Mouse (Mus musculus): ENCODE results near the gene Psmb8. TPM values are rescaled to one million over a fixed set of nuclear protein-coding genes. Genes with fewer than 3 reads are reported as not detected.

Gene Psmb8
- 100 to 1,000 TPM in 1 of 2 experiments, 10 to 100 TPM in 1; 99.8 to 111 TPM for total RNA-seq (2023)

GRCm38 (mm10) chr17:34196941-34197894 is at the start of gene Psmb8:
Gene Psmb8, plus strand, starts transcription at chr17:34197721.

GRCm38 (mm10) chr17:34152923-34153322 is 44.6 kb upstream of the Psmb8 start, which contains the start of gene H2-DMb1:
Gene H2-DMb1, plus strand, starts transcription at chr17:34153072.

DNA sequence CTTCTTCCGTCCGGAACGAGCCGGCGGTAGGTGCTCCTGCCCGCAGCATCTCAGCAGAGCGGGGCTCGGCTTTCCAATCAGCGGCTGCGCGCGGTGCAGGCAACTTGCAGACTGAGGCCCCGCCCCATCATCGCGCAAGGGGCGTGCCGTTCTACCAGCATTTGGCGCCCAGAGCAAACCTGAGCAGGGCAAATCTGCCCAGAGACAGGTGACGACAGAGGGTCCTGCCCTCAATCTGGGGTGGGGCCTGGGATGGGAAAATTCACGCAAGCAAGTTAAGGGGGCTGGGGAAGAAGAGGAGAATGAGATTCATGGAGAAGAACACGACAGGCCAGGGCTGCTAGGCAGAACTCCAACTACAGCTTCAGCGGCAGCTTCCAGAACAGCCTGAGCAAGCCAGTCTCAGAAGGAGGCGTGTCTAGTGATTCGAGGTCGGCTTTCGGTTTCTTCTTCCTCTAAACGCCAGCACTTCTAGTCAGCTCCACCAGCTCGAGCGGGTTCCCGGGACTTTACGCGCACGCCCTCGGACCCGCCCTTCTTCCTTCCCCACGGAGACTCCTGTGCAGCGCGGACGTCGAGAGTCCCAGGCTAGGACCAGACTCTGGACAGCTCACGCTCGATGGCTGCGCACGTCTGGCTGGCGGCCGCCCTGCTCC is 10.1 kb upstream of the Psmb8 start, which contains the start of the genes Tap1 and Psmb9:
TSS of gene Tap1 (plus strand) at position 293 of the 656 bp plus-strand sequence.
TSS of gene Psmb9 (minus strand) at position 504 of the 656 bp plus-strand sequence.

GRCm38 (mm10) chr17:34203444-34203843 is 5.9 kb downstream of the Psmb8 start, which contains the start of gene Tap2:
Gene Tap2, plus strand, starts transcription at chr17:34203527.

GRCm38 (mm10) chr17:34238706-34239105 is 41.2 kb downstream of the Psmb8 start, which contains the start of gene H2-Ob:
Gene H2-Ob, plus strand, starts transcription at chr17:34238903.

Other genes with a start within 250 kb of the Psmb8 start
- 10 to 100 TPM; 10.7 to 12.0 TPM for gene B3galt4, start 246.2 kb upstream of the Psmb8 start, total RNA-seq (2023)
- gene Vps52, start 241.9 kb upstream of the Psmb8 start, total RNA-seq (2023) = 10 to 100 TPM; 51.7 to 59.1 TPM
- gene Rps18, start 241.7 kb upstream of the Psmb8 start, total RNA-seq (2023) = 100 to 1,000 TPM; 438 to 472 TPM
- 100 to 1,000 TPM; 950 to 982 TPM for gene H2-K1, start 197.4 kb upstream of the Psmb8 start, total RNA-seq (2023)
- gene Ring1, start 173.0 kb upstream of the Psmb8 start, total RNA-seq (2023) = 10 to 100 TPM; 13.7 to 14.8 TPM
- 10 to 100 TPM; 69.5 to 70.9 TPM for gene H2-Ke6, start 169.7 kb upstream of the Psmb8 start, total RNA-seq (2023)
- 10 to 100 TPM; 60.0 to 81.8 TPM for gene Slc39a7, start 166.0 kb upstream of the Psmb8 start, total RNA-seq (2023)
- 10 to 100 TPM; 57.4 to 59.4 TPM for gene Rxrb, start 165.9 kb upstream of the Psmb8 start, total RNA-seq (2023)
- 1 to 10 TPM; 4.2 to 7.9 TPM for gene Col11a2, start 158.3 kb upstream of the Psmb8 start, total RNA-seq (2023)
- gene H2-Oa, start 105.4 kb upstream of the Psmb8 start, total RNA-seq (2023) = 1 to 10 TPM; 1.5 to 1.8 TPM
- 10 to 100 TPM; 52.3 to 73.6 TPM for gene H2-DMa, start 78.2 kb upstream of the Psmb8 start, total RNA-seq (2023)
- gene Brd2, start 75.1 kb upstream of the Psmb8 start, total RNA-seq (2023) = 100 to 1,000 TPM; 173 to 194 TPM
- gene H2-DMb2, start 54.4 kb upstream of the Psmb8 start, total RNA-seq (2023) = 10 to 100 TPM; 23.5 to 25.0 TPM
- gene H2-DMb1, start 44.6 kb upstream of the Psmb8 start, total RNA-seq (2023) = 10 to 100 TPM; 34.0 to 36.4 TPM
- gene Tap1, start 10.2 kb upstream of the Psmb8 start, total RNA-seq (2023) = 10 to 100 TPM; 52.6 to 57.7 TPM
- 10 to 100 TPM; 87.2 to 92.0 TPM for gene Psmb9, start 10.0 kb upstream of the Psmb8 start, total RNA-seq (2023)
- 10 to 100 TPM; 71.9 to 84.9 TPM for gene Tap2, start 5.8 kb downstream of the Psmb8 start, total RNA-seq (2023)
- 1 to 10 TPM; 2.9 to 3.4 TPM for gene H2-Ob, start 41.2 kb downstream of the Psmb8 start, total RNA-seq (2023)
- gene H2-Ab1, start 60.0 kb downstream of the Psmb8 start, total RNA-seq (2023) = 10 to 100 TPM; 45.1 to 87.0 TPM
- 10 to 100 TPM; 40.3 to 76.5 TPM for gene H2-Aa, start 90.1 kb downstream of the Psmb8 start, total RNA-seq (2023)
- gene H2-Eb1, start 108.1 kb downstream of the Psmb8 start, total RNA-seq (2023) = 10 to 100 TPM; 19.5 to 42.5 TPM
- under 1 TPM; 0.09 to 0.13 TPM for gene H2-Eb2, start 127.9 kb downstream of the Psmb8 start, total RNA-seq (2023)
- 1 to 10 TPM; 3.3 TPM for gene Btnl2, start 157.1 kb downstream of the Psmb8 start, total RNA-seq (2023)
- gene Btnl1, start 179.4 kb downstream of the Psmb8 start, total RNA-seq (2023) = not detected
- under 1 TPM; 0.57 to 0.69 TPM for gene BC051142, start 201.1 kb downstream of the Psmb8 start, total RNA-seq (2023)